Comparison of ENCODE assay signal across 8 mouse cellular contexts in the genomic region with DNA sequence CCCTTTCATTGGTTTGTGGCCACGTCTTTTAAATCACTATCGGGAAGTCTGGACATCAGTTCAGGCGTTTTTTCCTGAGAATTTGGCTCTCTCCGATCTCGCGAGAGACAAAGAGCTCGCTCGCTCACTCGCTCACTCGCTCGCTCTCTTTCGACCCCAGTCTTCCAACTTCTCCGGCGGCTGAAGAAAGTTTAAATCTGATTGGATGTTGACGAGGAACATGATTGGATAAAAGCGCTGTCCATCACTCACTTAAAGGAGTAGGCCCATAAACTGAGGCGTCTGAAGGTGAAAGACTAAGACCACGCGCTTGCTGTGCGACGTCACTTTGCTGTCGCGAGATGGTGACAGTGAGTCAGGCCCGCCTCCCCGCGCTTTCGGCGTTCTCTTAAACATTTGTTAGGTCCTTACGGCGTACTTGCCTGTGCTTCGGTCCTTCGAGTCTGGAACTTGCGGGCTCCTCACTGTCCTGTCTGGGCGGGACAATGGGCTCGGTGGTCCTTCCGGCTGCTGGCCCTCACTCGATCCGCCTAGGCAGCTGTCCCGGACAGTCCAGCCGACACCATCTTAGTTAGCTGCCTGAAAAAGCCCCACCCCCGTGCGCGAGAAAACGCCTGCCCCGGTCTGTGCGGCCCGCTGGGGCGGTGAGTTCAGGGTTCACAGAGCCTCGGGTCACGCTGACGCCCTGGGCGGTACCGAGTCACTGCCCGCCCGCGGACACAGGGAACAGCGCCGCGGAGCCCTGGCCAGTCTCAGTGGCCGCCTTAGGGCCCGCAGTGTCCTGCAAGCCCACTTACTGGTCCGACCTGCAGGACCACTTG. TPM values are rescaled to one million over a fixed set of nuclear protein-coding genes. Genes with fewer than 3 reads are reported as not detected.
DNase-seq lines count a peak whose midpoint lies in the region; ATAC-seq and TF ChIP-seq lines count a peak whose summit lies in the region.

A gene (minus strand): TSS at position 293 of the 821 bp plus-strand sequence.

- peak within 1 kb of the TSS; percentile 98 for H3K4me2 ChIP-seq in forebrain, embryonic 13.5 days
- peak within 1 kb of the TSS; percentile 93 for H3K4me2 ChIP-seq in liver, postnatal 0 days (ENCODE audit: low read depth, low read length)
- H3K4me2 ChIP-seq in neural tube, embryonic 14.5 days (ENCODE audit: low read depth, low read length), result peak within 1 kb of the TSS; percentile 99

- peak within 1 kb of the TSS; percentile 97 for H3K4me3 ChIP-seq in ES-Bruce4 (ENCODE audit: low read depth, low read length)
- peak within 1 kb of the TSS; percentile 98 for H3K4me3 ChIP-seq in forebrain, embryonic 13.5 days
- peak within 1 kb of the TSS; percentile 90 for H3K4me3 ChIP-seq in liver, postnatal 0 days (ENCODE audit: low read depth, low read length)
- peak within 1 kb of the TSS; percentile 90 for H3K4me3 ChIP-seq in neural tube, embryonic 14.5 days (ENCODE audit: low read depth, low read length)

- TF ChIP-seq CTCF in ES-Bruce4 (IDR thresholded peaks at IDR 0.05; ENCODE audit: low read depth, low read length), result no peak
- TF ChIP-seq CTCF in liver, postnatal 0 days (IDR thresholded peaks at IDR 0.05; ENCODE audit: low read depth), result peak; percentile 28

- H3K27ac ChIP-seq in ES-Bruce4 (ENCODE audit: insufficient read depth, low read length), result peak within 1 kb of the TSS; percentile 89
- peak within 1 kb of the TSS; percentile 95 for H3K27ac ChIP-seq in forebrain, embryonic 13.5 days
- peak within 1 kb of the TSS; percentile 93 for H3K27ac ChIP-seq in liver, postnatal 0 days (ENCODE audit: low read depth)
- H3K27ac ChIP-seq in neural tube, embryonic 14.5 days (ENCODE audit: low read depth, low read length), result peak within 1 kb of the TSS; percentile 92

- WGBS in forebrain, embryonic 13.5 days, result under 1% methylated on average over 62 of the region's 62 CpGs
- under 1% methylated on average over 62 of the region's 62 CpGs for WGBS in large intestine, adult 2 months
- under 1% methylated on average over 62 of the region's 62 CpGs for WGBS in liver, postnatal 0 days (ENCODE audit: insufficient replicate concordance)
- under 1% methylated on average over 62 of the region's 62 CpGs for WGBS in neural tube, embryonic 14.5 days

- H3K4me1 ChIP-seq in ES-Bruce4 (ENCODE audit: control insufficient read depth, insufficient read depth, low read length), result no peaks in the 10 kb centered on the region
- peaks cover 33% of the 10 kb centered on the region for H3K4me1 ChIP-seq in forebrain, embryonic 13.5 days
- peaks cover 22% of the 10 kb centered on the region for H3K4me1 ChIP-seq in liver, postnatal 0 days (ENCODE audit: insufficient read depth)
- peaks cover 23% of the 10 kb centered on the region for H3K4me1 ChIP-seq in neural tube, embryonic 14.5 days (ENCODE audit: control insufficient read depth, insufficient read depth, low read length)

- peak; percentile 41; the same call in 1 of the 2 replicates for TF ChIP-seq EP300 in ES-Bruce4 (IDR thresholded peaks at IDR 0.05; ENCODE audit: insufficient read depth, low read depth, low read length)
- peak; percentile 60 for TF ChIP-seq EP300 in liver, postnatal 0 days (IDR thresholded peaks at IDR 0.05; ENCODE audit: low read depth)

- intact Hi-C loops in heart, postnatal 10 days (cut with DNase I), result loop anchor here (2.0 kb wide), 1 partner anchor 55 kb away; a partner anchor contains a TSS

- H3K36me3 ChIP-seq in ES-Bruce4 (ENCODE audit: control insufficient read depth, insufficient read depth, low read length, poor library complexity, severe bottlenecking), result peaks cover 24% of the 10 kb centered on the region
- H3K36me3 ChIP-seq in forebrain, embryonic 13.5 days (ENCODE audit: poor library complexity, severe bottlenecking), result peaks cover 15% of the 10 kb centered on the region
- H3K36me3 ChIP-seq in liver, postnatal 0 days (replicated peaks; ENCODE audit: insufficient read depth, low read length), result peaks cover 25% of the 10 kb centered on the region
- peaks cover 9% of the 10 kb centered on the region; the same call in 1 of the 2 replicates for H3K36me3 ChIP-seq in neural tube, embryonic 14.5 days (ENCODE audit: control insufficient read depth, insufficient read depth, low read length)

- TF ChIP-seq POLR2A in ES-Bruce4 (IDR thresholded peaks at IDR 0.05; ENCODE audit: insufficient read depth, low read length), result peak; percentile 71

- peak; percentile 99 for DNase-seq in heart, postnatal 10 days
- DNase-seq in large intestine, adult 2 months (ENCODE audit: low read depth, low spot score), result peak; percentile 100
- DNase-seq in liver, postnatal 0 days, result peak; percentile 96
- peak; percentile 94 for DNase-seq in testis, postnatal 10 days (ENCODE audit: low spot score)

- H3K9me3 ChIP-seq in ES-Bruce4 (replicated peaks; ENCODE audit: control insufficient read depth, insufficient read depth, low read length, poor library complexity, severe bottlenecking), result no peaks in the 10 kb centered on the region
- no peaks in the 10 kb centered on the region for H3K9me3 ChIP-seq in forebrain, embryonic 13.5 days (replicated peaks)
- no peaks in the 10 kb centered on the region for H3K9me3 ChIP-seq in liver, postnatal 0 days (ENCODE audit: low read length)
- H3K9me3 ChIP-seq in neural tube, embryonic 14.5 days (ENCODE audit: control insufficient read depth, low read length), result no peaks in the 10 kb centered on the region

- H3K9ac ChIP-seq in ES-Bruce4 (ENCODE audit: low read depth, poor library complexity, severe bottlenecking), result peak within 1 kb of the TSS; percentile 96
- peak within 1 kb of the TSS; percentile 93 for H3K9ac ChIP-seq in forebrain, embryonic 13.5 days
- H3K9ac ChIP-seq in liver, postnatal 0 days (replicated peaks), result peak within 1 kb of the TSS; percentile 91
- H3K9ac ChIP-seq in neural tube, embryonic 14.5 days (replicated peaks; ENCODE audit: low read depth, low read length), result peak within 1 kb of the TSS; percentile 77

- peak; percentile 85 for ATAC-seq in cerebellum, adult (ENCODE audit: insufficient number of reproducible peaks, low FRiP score, low TSS enrichment)
- peak; percentile 95 for ATAC-seq in forebrain, embryonic 13.5 days
- ATAC-seq in liver, postnatal 0 days, result peak; percentile 86
- peak; percentile 95 for ATAC-seq in neural tube, embryonic 14.5 days (ENCODE audit: low read depth)

- no peaks in the 10 kb centered on the region for H3K27me3 ChIP-seq in ES-Bruce4 (ENCODE audit: control insufficient read depth, insufficient read depth, low read length, poor library complexity, severe bottlenecking)
- no peaks in the 10 kb centered on the region for H3K27me3 ChIP-seq in forebrain, embryonic 13.5 days
- no peaks in the 10 kb centered on the region for H3K27me3 ChIP-seq in liver, postnatal 0 days (ENCODE audit: insufficient read depth, low read length)
- H3K27me3 ChIP-seq in neural tube, embryonic 14.5 days (ENCODE audit: control insufficient read depth, insufficient read depth, low read length), result no peaks in the 10 kb centered on the region

RNA-seq across cellular contexts. Expression of the gene that starts here (rescaled TPM):
- 51.7 and 53.0 TPM in 2 replicates for polyA plus RNA-seq in ES-Bruce4 (2011; ENCODE audit: insufficient read depth, insufficient read length, low read depth, missing spikeins)
- polyA plus RNA-seq in forebrain, embryonic 13.5 days (2015; fragmentation: Nextera tagmentation; extraction: Ambion mirVana), result 14.8 and 15.4 TPM in 2 replicates
- 10 to 100 TPM; 25.8 to 29.3 TPM for total RNA-seq in heart, postnatal 10 days (2021)
- polyA plus RNA-seq in large intestine, adult 2 months (2012; rRNA removed), result 4.3 and 6.9 TPM in 2 replicates
- 6.5 and 6.7 TPM in 2 replicates for polyA plus RNA-seq in liver, postnatal 0 days (2015; fragmentation: Nextera tagmentation; extraction: Ambion mirVana)
- 7.8 and 9.0 TPM in 2 replicates for polyA plus RNA-seq in neural tube, embryonic 14.5 days (2014; fragmentation: Nextera tagmentation; extraction: Ambion mirVana)

Comparison
In these comparisons a context has a peak if more than half of its experiments do, and no peak if none do; other contexts are left out.
1. Peak in every context shown above with its lines: DNase-seq, ATAC-seq, H3K4me3 ChIP-seq and H3K27ac ChIP-seq.